Mouse (Mus musculus) cerebellum, adult (tissue): Measurements from ENCODE around the gene Fam8a1.
A peak's percentile ranks its signal among the peaks of the same experiment; 100 is the strongest.

ENCODE experiments used
- ATAC-seq: cut with Nextera tagmentation; 2 replicates; pipeline ENCODE4 v1.9.2; 2017; ENCODE audit warnings: mild to moderate bottlenecking, moderate library complexity, mixed read lengths; ENCODE audit not compliant: insufficient number of reproducible peaks, low FRiP score, low TSS enrichment

Gene Fam8a1

GRCm38 (mm10) chr13:46670514-46670913, 1.2 kb downstream of the Fam8a1 start:
- no peak for ATAC-seq

GRCm38 (mm10) chr13:46674601-46675000, 5.3 kb downstream of the Fam8a1 start:
- ATAC-seq, result no peak

- no peak for ATAC-seq
These were observed 8.4 kb downstream of the Fam8a1 start for GRCm38 (mm10) chr13:46677721-46678120.

GRCm38 (mm10) chr13:46682921-46683320, 13.6 kb downstream of the Fam8a1 start:
- peak; percentile 68; the same call in 1 of the 2 replicates for ATAC-seq

GRCm38 (mm10) chr13:46683370-46683769, 14.0 kb downstream of the Fam8a1 start:
- no peak for ATAC-seq

- no peak for ATAC-seq
These were observed 21.4 kb downstream of the Fam8a1 start for GRCm38 (mm10) chr13:46690559-46691241.

- no peak for ATAC-seq
These were observed 26.1 kb downstream of the Fam8a1 start for GRCm38 (mm10) chr13:46695296-46695908.

- ATAC-seq, result no peak
These were observed 26.6 kb downstream of the Fam8a1 start for GRCm38 (mm10) chr13:46695932-46696331.

- no peak for ATAC-seq
These were observed 27.5 kb downstream of the Fam8a1 start for GRCm38 (mm10) chr13:46696788-46697187.

- no peak for ATAC-seq
These were observed 30.1 kb downstream of the Fam8a1 start for GRCm38 (mm10) chr13:46699372-46699771.

- no peak for ATAC-seq
These were observed 32.2 kb downstream of the Fam8a1 start for GRCm38 (mm10) chr13:46701486-46701885.

- ATAC-seq, result no peak
These were observed 33.8 kb downstream of the Fam8a1 start for GRCm38 (mm10) chr13:46703138-46703537.

- ATAC-seq, result no peak
These were observed 44.2 kb downstream of the Fam8a1 start for GRCm38 (mm10) chr13:46713486-46713885.

- no peak for ATAC-seq
These were observed 46.8 kb downstream of the Fam8a1 start for GRCm38 (mm10) chr13:46715976-46716639.

- ATAC-seq, result no peak
These were observed 49.6 kb downstream of the Fam8a1 start for GRCm38 (mm10) chr13:46718893-46719400.

GRCm38 (mm10) chr13:46721009-46721408, 51.7 kb downstream of the Fam8a1 start:
- ATAC-seq, result no peak

- ATAC-seq, result no peak
These were observed 55.0 kb downstream of the Fam8a1 start for GRCm38 (mm10) chr13:46724371-46724770.

GRCm38 (mm10) chr13:46725227-46725626, 55.9 kb downstream of the Fam8a1 start:
- no peak for ATAC-seq

GRCm38 (mm10) chr13:46726288-46727037, 57.1 kb downstream of the Fam8a1 start:
- no peak for ATAC-seq

- peak; percentile 68 for ATAC-seq
These were observed 57.9 kb downstream of the Fam8a1 start for GRCm38 (mm10) chr13:46727038-46727836.
